Mouse (Mus musculus): ENCODE data around the gene Olfr522. TPM values are rescaled to one million over a fixed set of nuclear protein-coding genes. Genes with fewer than 3 reads are reported as not detected.

Gene Olfr522
- polyA plus RNA-seq, 1 experiment from 2014 or later, result not detected

DNA sequence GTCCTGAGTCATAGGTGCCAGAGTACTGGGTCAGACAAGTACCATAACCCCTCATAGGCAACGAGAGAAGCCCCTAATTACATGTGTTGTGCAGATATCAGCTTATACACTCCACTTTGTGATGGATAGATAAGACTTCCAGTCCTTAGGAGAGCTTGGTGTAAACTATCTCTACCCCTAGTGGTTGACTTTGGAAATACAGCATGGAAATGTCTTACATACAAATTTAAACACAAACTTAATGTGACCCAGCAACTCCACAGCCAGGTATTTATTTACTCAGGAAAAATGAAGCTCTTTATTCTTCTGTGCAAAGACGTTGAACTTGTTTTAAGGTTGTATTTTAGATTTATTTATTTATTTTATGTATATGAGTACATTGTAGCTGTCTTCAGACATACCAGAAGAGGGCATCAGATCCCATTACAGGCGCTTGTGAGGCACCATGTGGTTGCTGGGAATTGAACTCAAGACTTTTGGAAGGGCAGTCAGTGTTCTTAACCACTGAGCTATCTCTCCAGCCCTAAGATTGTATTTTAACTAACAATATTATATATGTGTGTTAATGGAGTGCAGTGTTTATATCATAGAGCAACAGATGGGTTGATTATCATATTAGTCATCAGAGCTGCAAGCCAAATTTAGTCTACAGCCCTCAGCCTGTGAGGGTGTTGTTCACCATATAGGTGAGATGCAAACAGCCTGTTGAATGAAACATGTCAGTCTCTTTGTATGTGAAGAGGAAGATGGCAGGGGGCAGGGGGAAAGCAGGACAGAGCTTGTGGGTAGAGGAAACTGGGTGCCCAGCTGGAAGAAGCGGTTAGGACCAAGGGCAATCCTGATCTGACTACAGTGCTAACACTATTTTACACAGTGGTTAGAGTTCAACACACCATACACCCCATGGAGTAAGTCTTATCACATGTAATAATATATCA is 24.1 kb upstream of the Olfr522 start:
- no peak for DNase-seq (ENCODE audit: low spot score)
- 59% methylated on average over 4 of the region's 4 CpGs for WGBS

DNA sequence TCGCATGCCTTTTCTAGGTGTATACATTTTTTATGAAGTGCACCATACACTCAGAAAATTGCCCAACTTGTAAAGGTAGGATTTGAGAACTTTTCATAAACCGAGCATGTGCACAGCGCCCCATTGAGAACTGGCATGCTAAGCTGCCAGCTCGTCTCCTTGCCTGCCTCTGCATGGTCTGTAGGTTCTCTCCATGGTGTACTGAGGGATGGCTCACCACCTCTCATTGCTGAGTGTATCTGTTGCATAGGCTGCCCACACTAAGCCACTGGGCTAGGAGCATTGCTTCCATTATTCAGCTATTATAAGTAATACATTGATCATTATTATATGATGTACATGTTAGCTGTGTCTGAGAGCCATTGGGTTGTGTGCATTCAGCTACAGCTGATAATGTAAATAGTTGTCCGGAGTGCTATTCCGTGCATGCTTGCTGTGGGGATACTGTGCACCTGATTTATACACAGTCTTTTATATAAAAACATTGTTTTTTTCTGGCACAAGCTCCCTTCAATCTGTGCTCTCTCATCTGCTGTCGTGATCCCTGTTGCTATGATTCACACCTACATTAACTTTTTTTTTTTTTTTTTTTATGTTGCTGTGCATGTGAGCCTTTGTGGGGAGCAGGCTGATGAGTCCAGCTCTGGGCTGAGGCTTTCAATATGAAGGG is 23.3 kb upstream of the Olfr522 start:
- WGBS, result 84% methylated on average over 7 of the region's 7 CpGs
- no peaks in the 10 kb centered on the region for H3K9me3 ChIP-seq (ENCODE audit: control insufficient read depth, low read length)

More for the DNA sequence above, 24.1 kb upstream of the Olfr522 start:
- no peak overlapping the region for H3K4me3 ChIP-seq (ENCODE audit: low read depth, low read length)
- no peaks in the 10 kb centered on the region for H3K9me3 ChIP-seq (ENCODE audit: control insufficient read depth, low read length)
- H3K9ac ChIP-seq (ENCODE audit: low read length), result no peak overlapping the region
- H3K27ac ChIP-seq (replicated peaks), result no peak overlapping the region
- no peak overlapping the region for H3K4me2 ChIP-seq (replicated peaks; ENCODE audit: low read depth)
- no peak for ATAC-seq (ENCODE audit: low FRiP score, low TSS enrichment)
- no peaks in the 10 kb centered on the region for H3K4me1 ChIP-seq (replicated peaks; ENCODE audit: control insufficient read depth, insufficient read depth)
- TF ChIP-seq EP300 (optimal IDR thresholded peaks at IDR 0.05), result no peak
- peak; percentile 63 for TF ChIP-seq CTCF (IDR thresholded peaks at IDR 0.05; ENCODE audit: low read depth)
- no peaks in the 10 kb centered on the region for H3K27me3 ChIP-seq (ENCODE audit: control insufficient read depth, insufficient read depth, low read length)
- no peaks in the 10 kb centered on the region for H3K36me3 ChIP-seq (ENCODE audit: control insufficient read depth, insufficient read depth, low read length)

DNA sequence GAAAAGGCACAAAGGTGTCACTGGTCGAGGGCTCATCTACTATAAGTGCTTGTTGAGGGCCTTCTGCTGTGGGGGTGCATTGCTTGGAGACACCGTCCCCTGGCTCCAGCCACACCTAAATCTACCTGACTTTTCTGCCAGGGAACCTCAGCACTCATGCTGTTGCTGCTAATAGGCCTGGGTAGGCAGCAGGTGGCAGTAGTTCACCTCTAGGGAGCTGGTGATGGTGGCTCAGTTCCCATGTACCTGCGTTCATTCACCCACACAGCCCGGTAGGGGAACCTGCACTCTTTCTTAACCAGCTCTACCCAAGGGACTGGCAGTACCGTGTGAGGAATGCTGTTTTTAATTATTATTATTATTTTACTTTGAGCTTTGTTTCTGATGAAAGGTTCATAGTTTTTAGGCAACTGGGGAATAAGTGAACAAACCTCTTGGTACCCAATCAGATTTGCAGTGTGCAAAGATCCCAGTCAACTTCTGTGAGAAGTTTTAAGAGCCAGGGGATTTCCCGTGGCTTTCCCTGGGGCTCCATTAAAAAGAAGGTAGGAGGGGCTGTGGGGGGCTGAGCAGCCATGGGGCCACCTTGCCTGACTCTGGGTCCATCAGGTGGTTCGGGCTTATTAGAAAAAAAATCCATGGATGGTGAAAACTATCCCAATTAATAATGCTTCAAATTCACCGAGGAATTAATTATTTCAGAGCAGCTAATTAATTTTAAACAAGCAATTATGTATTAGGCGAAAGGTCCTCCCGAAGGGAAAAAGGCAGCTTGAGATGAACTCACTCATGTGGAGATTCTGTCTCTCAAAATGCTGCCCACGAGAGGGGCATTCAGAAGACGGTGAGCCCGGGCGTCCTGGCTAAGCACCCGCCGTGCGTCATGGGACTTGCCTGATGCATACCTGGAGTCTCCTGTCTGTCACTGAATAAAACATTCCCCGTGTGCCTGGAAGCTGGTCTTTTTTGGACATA is 22.4 kb upstream of the Olfr522 start:
- WGBS, result 66% methylated on average over 18 of the region's 18 CpGs
- H3K4me2 ChIP-seq (replicated peaks; ENCODE audit: low read depth), result no peak overlapping the region

More for the DNA sequence above, 23.3 kb upstream of the Olfr522 start:
- Histone ChIP-seq H3K27ac (replicated peaks) (no peak overlapping the region), H3K4me3 (ENCODE audit: low read depth, low read length) (no peak overlapping the region), H3K36me3 (ENCODE audit: control insufficient read depth, insufficient read depth, low read length) (no peaks in the 10 kb centered on the region), H3K9ac (ENCODE audit: low read length) (no peak overlapping the region), H3K27me3 (ENCODE audit: control insufficient read depth, insufficient read depth, low read length) (no peaks in the 10 kb centered on the region), H3K4me1 (replicated peaks; ENCODE audit: control insufficient read depth, insufficient read depth) (no peaks in the 10 kb centered on the region), H3K4me2 (replicated peaks; ENCODE audit: low read depth) (no peak overlapping the region)
- no peak for TF ChIP-seq CTCF (IDR thresholded peaks at IDR 0.05; ENCODE audit: low read depth)
- TF ChIP-seq EP300 (optimal IDR thresholded peaks at IDR 0.05), result no peak
- no peak for DNase-seq (ENCODE audit: low spot score)
- ATAC-seq (ENCODE audit: low FRiP score, low TSS enrichment), result no peak

DNA sequence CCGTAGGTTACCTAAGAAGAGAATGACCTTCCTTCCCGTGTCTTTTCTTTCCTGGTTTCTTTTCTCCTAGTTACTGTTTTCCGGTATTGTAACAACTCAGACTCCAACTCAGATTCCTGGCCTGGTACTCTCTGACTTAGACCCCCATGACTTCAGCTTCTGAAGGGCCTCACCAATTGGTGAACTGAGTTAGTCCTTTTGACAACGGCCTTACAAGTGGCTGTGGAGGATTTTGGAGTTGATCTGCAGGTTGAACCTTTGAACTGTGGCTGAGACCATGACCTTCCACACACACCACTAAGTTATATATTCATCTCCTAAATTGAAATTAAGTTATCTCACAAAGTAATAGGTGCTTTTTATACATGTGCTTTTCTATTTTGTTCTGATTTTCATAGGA is 19.6 kb upstream of the Olfr522 start:
- H3K9ac ChIP-seq (ENCODE audit: low read length), result no peak overlapping the region
- TF ChIP-seq EP300 (optimal IDR thresholded peaks at IDR 0.05), result no peak
- TF ChIP-seq CTCF (IDR thresholded peaks at IDR 0.05; ENCODE audit: low read depth), result no peak
- no peak overlapping the region for H3K4me3 ChIP-seq (ENCODE audit: low read depth, low read length)
- no peak for ATAC-seq (ENCODE audit: low FRiP score, low TSS enrichment)
- no peak overlapping the region for H3K4me2 ChIP-seq (replicated peaks; ENCODE audit: low read depth)
- H3K27ac ChIP-seq (replicated peaks), result no peak overlapping the region
- H3K36me3 ChIP-seq (ENCODE audit: control insufficient read depth, insufficient read depth, low read length), result no peaks in the 10 kb centered on the region
- no peaks in the 10 kb centered on the region for H3K9me3 ChIP-seq (ENCODE audit: control insufficient read depth, low read length)
- H3K4me1 ChIP-seq (replicated peaks; ENCODE audit: control insufficient read depth, insufficient read depth), result no peaks in the 10 kb centered on the region
- WGBS, result 84% methylated on average over 4 of the region's 4 CpGs
- no peak for DNase-seq (ENCODE audit: low spot score)
- H3K27me3 ChIP-seq (ENCODE audit: control insufficient read depth, insufficient read depth, low read length), result no peaks in the 10 kb centered on the region

More for the DNA sequence above, 22.4 kb upstream of the Olfr522 start:
- Histone ChIP-seq H3K9ac (ENCODE audit: low read length) (no peak overlapping the region), H3K36me3 (ENCODE audit: control insufficient read depth, insufficient read depth, low read length) (no peaks in the 10 kb centered on the region), H3K4me1 (replicated peaks; ENCODE audit: control insufficient read depth, insufficient read depth) (no peaks in the 10 kb centered on the region), H3K27ac (replicated peaks) (no peak overlapping the region), H3K4me3 (ENCODE audit: low read depth, low read length) (no peak overlapping the region), H3K9me3 (ENCODE audit: control insufficient read depth, low read length) (no peaks in the 10 kb centered on the region), H3K27me3 (ENCODE audit: control insufficient read depth, insufficient read depth, low read length) (no peaks in the 10 kb centered on the region)
- ATAC-seq (ENCODE audit: low FRiP score, low TSS enrichment), result no peak
- DNase-seq (ENCODE audit: low spot score), result peak; percentile 30
- TF ChIP-seq CTCF (IDR thresholded peaks at IDR 0.05; ENCODE audit: low read depth), result peak; percentile 65
- TF ChIP-seq EP300 (optimal IDR thresholded peaks at IDR 0.05), result no peak

DNA sequence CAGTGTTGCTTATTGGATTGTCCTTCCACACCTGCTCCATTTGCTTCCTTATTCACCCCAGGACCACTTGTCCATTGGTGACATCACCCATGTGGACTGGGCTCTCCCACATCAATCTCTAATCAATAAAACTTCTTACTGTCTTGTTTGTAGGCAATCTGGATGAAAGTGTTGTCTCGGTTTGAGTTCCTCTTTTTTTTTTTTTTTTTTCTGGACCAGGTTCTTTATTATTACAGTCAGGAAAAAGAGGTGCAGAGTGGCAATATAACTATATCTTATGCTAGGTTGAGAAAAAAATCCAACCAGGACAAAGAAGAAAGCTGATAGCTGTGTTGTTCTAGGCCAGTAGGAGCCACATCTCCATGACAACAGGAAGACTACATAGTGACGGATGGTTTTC is 16.1 kb upstream of the Olfr522 start:
- no peak overlapping the region for H3K4me2 ChIP-seq (replicated peaks; ENCODE audit: low read depth)
- no peak overlapping the region for H3K9ac ChIP-seq (ENCODE audit: low read length)
- TF ChIP-seq EP300 (optimal IDR thresholded peaks at IDR 0.05) (no peak), CTCF (IDR thresholded peaks at IDR 0.05; ENCODE audit: low read depth) (no peak)
- ATAC-seq (ENCODE audit: low FRiP score, low TSS enrichment) (no peak), DNase-seq (ENCODE audit: low spot score) (no peak)
- no peaks in the 10 kb centered on the region for H3K36me3 ChIP-seq (ENCODE audit: control insufficient read depth, insufficient read depth, low read length)
- H3K4me3 ChIP-seq (ENCODE audit: low read depth, low read length), result no peak overlapping the region
- no peaks in the 10 kb centered on the region for H3K9me3 ChIP-seq (ENCODE audit: control insufficient read depth, low read length)
- H3K27me3 ChIP-seq (ENCODE audit: control insufficient read depth, insufficient read depth, low read length), result no peaks in the 10 kb centered on the region
- WGBS, result 74% methylated on average over 2 of the region's 2 CpGs
- no peak overlapping the region for H3K27ac ChIP-seq (replicated peaks)
- H3K4me1 ChIP-seq (replicated peaks; ENCODE audit: control insufficient read depth, insufficient read depth), result no peaks in the 10 kb centered on the region
